Mouse (Mus musculus) lung, adult 2 months (tissue): ENCODE measurements around the gene Hpse. TPM values are rescaled to one million over a fixed set of nuclear protein-coding genes. Genes with fewer than 3 reads are reported as not detected.

Source experiments
- DNase-seq: peaks from one replicate; pipeline ENCODE4 v3.0.0; 2022
- H3K4me1 ChIP-seq: fragments of 200-500 bp; 2 replicates; pipeline ENCODE4 v1.6.1; 2011; ENCODE audit warnings: low read length; ENCODE audit not compliant: control insufficient read depth, insufficient read depth
- H3K4me3 ChIP-seq: fragments of 200-500 bp; replicated peaks from 2 replicates; pipeline ENCODE3; 2011; ENCODE audit warnings: low read depth, mild to moderate bottlenecking, control low read depth, low read length; ENCODE audit errors: extremely low read depth
- CTCF ChIP-seq: fragments of 200-500 bp; IDR thresholded peaks from 2 replicates; pipeline ENCODE4 v1.5.1; 2011; ENCODE audit warnings: mild to moderate bottlenecking, low read length, control low read depth; ENCODE audit not compliant: insufficient read depth
- POLR2A ChIP-seq: fragments of 200-500 bp; IDR thresholded peaks from 2 replicates; pipeline ENCODE4 v1.6.1; 2011; ENCODE audit warnings: low read depth, mild to moderate bottlenecking, control low read depth, low read length, borderline replicate concordance; ENCODE audit errors: extremely low read depth
- WGBS: fragments of 180-500 bp; shearing (Covaris S2); methylation state at CpG from one replicate; pipeline ENCODE4 v1.1.7; 2018; 5-methylcytosine and 5-hydroxymethylcytosine counted together
- polyA plus RNA-seq: library from polyadenylated mRNA; depleted of rRNA; stranded (reverse); fragments of >200 nt; gene quantifications from 2 replicates; pipeline ENCODE4 v1.2.3, GENCODE M21; 2012; rRNA removed

Gene Hpse
- polyA plus RNA-seq, 1 experiment = 5.9 TPM

- TF ChIP-seq CTCF (no peak), POLR2A (no peak)
- no peak overlapping the region for H3K4me3 ChIP-seq
- DNase-seq = no peak
- 49% methylated on average over 10 of the region's 10 CpGs for WGBS
- peaks cover 5% of the 10 kb centered on the region for H3K4me1 ChIP-seq
Observed at GRCm38 (mm10) chr5:100648046-100648445, 71.5 kb downstream of the Hpse start.

- peaks cover 5% of the 10 kb centered on the region for H3K4me1 ChIP-seq
- H3K4me3 ChIP-seq = no peak overlapping the region
- no peak for DNase-seq
- TF ChIP-seq POLR2A (no peak), CTCF (no peak)
- 75% methylated on average over 4 of the region's 4 CpGs for WGBS
Observed at GRCm38 (mm10) chr5:100646558-100646957, 73.0 kb downstream of the Hpse start.

GRCm38 (mm10) chr5:100643991-100644535, 75.5 kb downstream of the Hpse start:
- Histone ChIP-seq H3K4me3 (no peak overlapping the region), H3K4me1 (peaks cover 5% of the 10 kb centered on the region)
- 25% methylated on average over 7 of the region's 7 CpGs for WGBS
- peak; percentile 16 for DNase-seq
- TF ChIP-seq POLR2A = no peak
- TF ChIP-seq CTCF = no peak

- Histone ChIP-seq H3K4me3 (no peak overlapping the region), H3K4me1 (peaks cover 5% of the 10 kb centered on the region)
- DNase-seq = no peak
- WGBS = 28% methylated on average over 12 of the region's 12 CpGs
- TF ChIP-seq CTCF = no peak
- TF ChIP-seq POLR2A = no peak
Observed at GRCm38 (mm10) chr5:100643253-100643990, 76.1 kb downstream of the Hpse start.

GRCm38 (mm10) chr5:100642316-100642715, 77.2 kb downstream of the Hpse start:
- Histone ChIP-seq H3K4me1 (peaks cover 9% of the 10 kb centered on the region), H3K4me3 (no peak overlapping the region)
- TF ChIP-seq POLR2A (no peak), CTCF (no peak)
- 74% methylated on average over 5 of the region's 5 CpGs for WGBS
- no peak for DNase-seq

- Histone ChIP-seq H3K4me1 (peaks cover 12% of the 10 kb centered on the region), H3K4me3 (no peak overlapping the region)
- TF ChIP-seq CTCF (no peak), POLR2A (no peak)
- no peak for DNase-seq
- WGBS = 59% methylated on average over 8 of the region's 8 CpGs
Observed at GRCm38 (mm10) chr5:100638483-100638882, 81.0 kb downstream of the Hpse start.

GRCm38 (mm10) chr5:100636794-100637544, 82.5 kb downstream of the Hpse start:
- 21% methylated on average over 8 of the region's 8 CpGs for WGBS
- no peak overlapping the region for H3K4me3 ChIP-seq
- TF ChIP-seq CTCF (no peak), POLR2A (peak; percentile 20; the same call in 1 of the 2 replicates)

GRCm38 (mm10) chr5:100635908-100636307, 83.6 kb downstream of the Hpse start:
- 93% methylated on average over 4 of the region's 4 CpGs for WGBS
- Histone ChIP-seq H3K4me1 (peaks cover 16% of the 10 kb centered on the region), H3K4me3 (no peak overlapping the region)
- TF ChIP-seq POLR2A = no peak
- no peak for TF ChIP-seq CTCF
- DNase-seq = no peak

More at GRCm38 (mm10) chr5:100636794-100637544, 82.5 kb downstream of the Hpse start:
- H3K4me1 ChIP-seq = peaks cover 15% of the 10 kb centered on the region
- DNase-seq = peak; percentile 32

GRCm38 (mm10) chr5:100634885-100635478, 84.5 kb downstream of the Hpse start:
- DNase-seq = no peak
- Histone ChIP-seq H3K4me1 (peaks cover 16% of the 10 kb centered on the region), H3K4me3 (no peak overlapping the region)
- WGBS = 77% methylated on average over 8 of the region's 8 CpGs
- TF ChIP-seq CTCF (no peak), POLR2A (no peak)

GRCm38 (mm10) chr5:100632540-100633129, 86.9 kb downstream of the Hpse start:
- TF ChIP-seq CTCF (no peak), POLR2A (no peak)
- DNase-seq = no peak
- Histone ChIP-seq H3K4me3 (no peak overlapping the region), H3K4me1 (peaks cover 14% of the 10 kb centered on the region)
- 66% methylated on average over 8 of the region's 8 CpGs for WGBS

Other genes with a start within 250 kb of the Hpse start
- gene Lin54, start 219.1 kb downstream of the Hpse start, polyA plus RNA-seq = 4.5 and 5.2 TPM in 2 replicates
- 14.2 and 20.9 TPM in 2 replicates for gene Cops4, start 201.4 kb downstream of the Hpse start, polyA plus RNA-seq
- gene Plac8, start 147.5 kb downstream of the Hpse start, polyA plus RNA-seq = 49.8 and 87.4 TPM in 2 replicates
- 67.7 and 97.9 TPM in 2 replicates for gene Coq2, start 44.6 kb downstream of the Hpse start, polyA plus RNA-seq
- gene Helq, start 78.9 kb upstream of the Hpse start, polyA plus RNA-seq = 2.9 and 5.9 TPM in 2 replicates
- gene Mrps18c, start 78.9 kb upstream of the Hpse start, polyA plus RNA-seq = 9.9 and 16.5 TPM in 2 replicates
- gene Abraxas1, start 101.2 kb upstream of the Hpse start, polyA plus RNA-seq = 1.7 and 3.1 TPM in 2 replicates
- gene Gpat3, start 126.0 kb upstream of the Hpse start, polyA plus RNA-seq = 2.0 and 2.3 TPM in 2 replicates